Mouse (Mus musculus) layer of hippocampus, postnatal 14 days (tissue): ENCODE results near the gene Rapgef4. TPM values are rescaled to one million over a fixed set of nuclear protein-coding genes. Genes with fewer than 3 reads are reported as not detected.

Source experiments
- DNase-seq, 2 experiments: peaks; one replicate each; pipeline ENCODE4 v3.0.0; 2021 to 2022; ENCODE audit warnings: low spot score in 2 of 2, mixed read lengths in 1 of 2
- long read RNA-seq, 2 experiments: library from polyadenylated mRNA; stranded (forward); transcript quantifications; one replicate each; pipeline ENCODE4 v2.0.0; 2021
- total RNA-seq, 2 experiments: library from RNA; stranded (reverse); gene quantifications; 2 replicates each; pipeline ENCODE4 v1.2.3; 2021

Gene Rapgef4
- total RNA-seq, result 100 to 1,000 TPM; 208 to 217 TPM
- long read RNA-seq, experiment 1, partial matches to known transcripts, result 3 of 26 reads
- long read RNA-seq, experiment 1, other reads (novel, unspliced or antisense), result 21 of 26 reads
- long read RNA-seq, experiment 2, transcript Rapgef4-208 (6 exons, 694 nt), result major isoform, 8 of 49 reads
- long read RNA-seq, experiment 2, partial matches to known transcripts, result 6 of 49 reads
- long read RNA-seq, experiment 2, other reads (novel, unspliced or antisense), result 35 of 49 reads

GRCm38 (mm10) chr2:71980771-71981342 lies at the start of gene Rapgef4:
Gene Rapgef4 (plus strand): TSS chr2:71981240.
- no peak for DNase-seq

GRCm38 (mm10) chr2:71934046-71934445 lies 47.0 kb upstream of the Rapgef4 start:
- DNase-seq, result no peak

DNA sequence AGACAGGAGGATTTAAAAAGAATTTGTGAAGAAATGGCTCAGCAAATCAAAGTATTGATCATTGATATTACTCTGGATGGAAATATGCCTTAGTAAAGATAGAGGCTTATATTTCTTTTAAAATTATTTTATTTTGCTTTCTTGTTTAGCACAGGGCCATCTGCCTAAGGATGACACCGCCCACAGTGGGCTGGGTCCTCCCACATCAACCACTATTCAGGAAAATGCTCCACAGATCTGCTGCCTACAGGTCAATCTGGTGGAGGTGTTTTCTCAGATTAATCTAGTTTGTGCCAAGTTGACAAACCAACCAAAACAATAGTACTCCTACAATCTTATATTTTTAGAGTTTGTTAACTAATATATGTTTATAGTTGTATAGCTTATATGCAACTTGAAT lies 44.3 kb upstream of the Rapgef4 start:
- peak in 1 of 2 experiments; percentile 7 for DNase-seq

DNA sequence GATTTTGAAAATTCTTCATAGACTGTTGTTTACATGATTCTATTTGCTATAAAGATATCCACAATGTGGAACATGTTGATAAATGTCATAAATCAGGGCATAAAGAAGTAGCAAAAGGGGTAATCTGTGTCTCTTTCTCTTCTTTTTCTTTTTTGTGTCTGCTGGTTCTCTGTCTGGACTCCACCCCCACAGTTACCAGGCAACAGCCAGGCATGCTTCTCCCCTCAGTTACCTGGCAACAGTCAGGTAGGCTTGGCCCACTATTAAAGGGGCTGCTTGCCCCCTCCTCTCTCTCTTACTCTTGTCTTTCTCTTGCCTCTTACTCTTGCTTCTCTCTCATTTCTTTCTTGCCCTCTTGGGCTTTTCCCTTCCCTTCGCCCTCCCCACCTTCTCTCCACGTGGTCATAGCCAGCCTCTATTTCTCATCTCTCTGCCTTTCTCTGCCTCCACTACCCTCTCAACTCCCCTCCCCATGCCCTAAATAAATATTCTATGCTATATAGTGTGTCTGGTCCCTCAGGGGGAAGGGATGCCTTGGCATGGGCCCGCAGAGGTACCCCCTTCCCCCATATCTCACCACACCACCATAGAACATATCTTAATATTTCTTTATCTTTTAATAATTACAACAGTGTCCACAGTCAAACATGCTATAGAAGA lies 43.3 kb upstream of the Rapgef4 start:
- no peak for DNase-seq

- DNase-seq, result no peak
These were observed 42.2 kb upstream of the Rapgef4 start for GRCm38 (mm10) chr2:71938716-71939393.

DNA sequence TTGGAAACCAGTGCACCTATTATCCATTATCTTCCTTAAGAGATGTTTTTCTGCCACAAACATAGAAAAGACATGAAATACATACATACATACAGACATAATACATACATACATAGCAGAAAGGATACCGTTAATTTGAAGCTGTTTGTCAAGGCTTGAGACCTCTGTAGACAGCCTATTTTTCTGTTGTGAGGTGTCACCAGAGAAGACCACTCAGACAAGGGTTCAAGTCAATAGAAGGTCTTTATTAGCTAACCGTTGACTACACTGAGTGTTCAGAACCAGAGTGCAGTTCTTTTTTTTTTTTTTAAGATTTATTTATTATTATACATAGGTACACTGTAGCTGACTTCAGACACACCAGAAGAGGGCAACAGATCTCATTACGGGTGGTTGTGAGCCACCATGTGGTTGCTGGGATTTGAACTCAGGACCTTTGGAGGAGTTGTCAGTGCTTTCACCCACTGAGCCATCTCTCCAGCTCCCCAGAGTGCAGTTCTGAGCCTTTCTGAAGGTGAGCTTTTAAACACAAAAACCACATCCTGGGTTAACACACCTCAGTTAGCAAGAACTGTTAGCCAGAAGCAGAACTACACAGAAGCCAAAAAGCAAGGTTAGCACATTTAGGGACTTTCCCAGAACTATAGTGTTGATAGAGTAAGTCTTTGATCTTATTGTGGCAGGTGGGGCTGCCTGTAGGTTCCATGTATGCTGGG lies 39.9 kb upstream of the Rapgef4 start:
- no peak for DNase-seq

- no peak for DNase-seq
These were observed 39.3 kb upstream of the Rapgef4 start for GRCm38 (mm10) chr2:71941721-71942087.

DNA sequence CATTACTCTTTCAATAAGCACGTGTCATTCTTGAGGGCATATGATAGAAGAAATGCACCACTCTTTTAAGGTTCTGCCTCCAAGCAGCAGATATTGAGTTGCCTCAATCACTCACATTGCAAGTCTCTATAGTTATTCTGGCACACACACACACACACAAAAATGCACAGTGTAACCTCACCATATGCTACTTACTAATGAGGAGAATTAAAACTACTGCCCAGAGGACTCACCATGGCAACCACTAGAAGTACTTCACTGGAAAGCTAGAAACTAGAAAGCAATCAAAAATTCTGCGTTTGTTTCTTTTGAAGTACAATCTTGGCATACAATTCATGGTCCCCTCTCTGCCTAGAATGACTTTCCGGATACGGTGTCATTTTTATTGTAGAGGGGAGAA lies 29.8 kb upstream of the Rapgef4 start:
- no peak for DNase-seq

DNA sequence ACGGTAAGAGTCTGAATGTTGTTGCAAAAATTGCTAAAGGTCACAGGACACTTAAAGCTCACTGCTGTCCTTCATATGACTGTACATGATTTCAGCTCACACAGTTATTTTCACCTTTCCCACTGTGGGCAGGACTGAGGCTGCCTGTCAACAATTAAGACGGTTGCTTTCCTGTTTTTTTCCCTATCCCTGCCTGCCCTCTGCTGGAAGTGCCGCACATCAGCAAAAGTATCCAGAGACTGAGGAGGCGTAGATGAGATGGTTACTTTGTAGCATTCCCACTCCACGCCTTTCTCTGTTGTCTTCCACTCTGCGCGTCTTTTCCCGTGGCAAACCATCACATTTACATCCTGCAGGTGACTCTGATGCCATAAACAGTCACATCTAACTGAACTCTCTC lies 25.4 kb upstream of the Rapgef4 start:
- DNase-seq, result peak; percentile 64 to 77

- no peak for DNase-seq
These were observed 24.6 kb upstream of the Rapgef4 start for GRCm38 (mm10) chr2:71956463-71956862.

DNA sequence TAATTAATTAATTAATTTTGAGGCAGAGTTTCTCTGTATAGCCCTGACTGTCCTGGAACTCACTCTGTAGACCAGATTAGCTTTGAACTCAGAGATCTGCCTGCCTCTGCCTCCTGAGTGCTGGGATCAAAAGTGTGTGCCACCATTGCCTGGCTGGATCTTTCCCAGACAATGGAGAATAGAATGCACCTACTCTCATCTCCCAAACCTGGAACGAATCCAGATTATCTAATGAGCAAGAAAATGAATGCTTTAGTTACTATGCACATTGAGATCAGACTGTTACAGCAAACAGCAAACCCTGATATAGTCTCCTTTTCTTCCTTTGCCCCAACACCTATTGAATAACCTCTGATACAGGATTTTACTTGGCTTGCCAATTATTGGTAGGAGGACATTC lies 23.1 kb upstream of the Rapgef4 start:
- DNase-seq, result no peak

DNA sequence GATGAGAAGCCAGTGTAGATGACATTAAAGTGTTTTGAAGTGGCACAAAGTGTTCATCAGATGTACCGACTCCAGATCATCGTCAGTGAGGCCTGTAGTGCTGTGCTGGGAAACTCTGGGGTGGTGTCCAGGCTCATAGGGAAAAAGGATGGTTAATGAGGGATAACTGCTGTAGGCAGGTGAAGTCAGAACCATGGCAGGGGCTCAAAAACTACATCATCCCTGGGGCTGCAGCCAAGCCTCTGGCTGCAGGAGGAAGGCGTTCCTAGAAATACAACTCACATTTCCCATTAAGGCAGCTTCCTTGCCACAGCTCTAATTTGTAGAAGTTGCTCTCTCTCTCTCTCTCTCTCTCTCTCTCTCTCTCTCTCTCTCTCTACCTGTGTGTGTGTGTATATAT lies 22.6 kb upstream of the Rapgef4 start:
- DNase-seq, result no peak

- DNase-seq, result no peak
These were observed 16.8 kb upstream of the Rapgef4 start for GRCm38 (mm10) chr2:71964216-71964615.

DNA sequence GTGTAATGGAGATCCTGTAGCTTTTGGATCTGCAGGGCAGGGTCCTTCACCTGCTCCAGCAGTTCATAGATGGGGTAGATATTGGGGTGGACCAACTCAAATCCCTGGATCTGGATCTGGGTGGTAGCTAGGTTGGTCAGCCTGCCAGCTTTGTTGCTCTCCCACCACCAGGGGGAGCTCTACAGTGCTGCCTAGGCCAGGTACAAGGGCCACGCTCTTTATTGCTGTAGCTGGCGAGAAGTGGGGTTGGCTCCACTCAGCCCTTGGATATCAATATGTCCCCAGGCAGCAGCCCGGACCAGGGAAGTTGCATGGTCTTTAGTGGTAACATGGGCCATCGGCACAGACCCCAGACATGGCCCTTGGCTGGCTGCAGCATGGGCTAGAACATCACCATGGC lies 15.6 kb upstream of the Rapgef4 start:
- DNase-seq, result no peak

DNA sequence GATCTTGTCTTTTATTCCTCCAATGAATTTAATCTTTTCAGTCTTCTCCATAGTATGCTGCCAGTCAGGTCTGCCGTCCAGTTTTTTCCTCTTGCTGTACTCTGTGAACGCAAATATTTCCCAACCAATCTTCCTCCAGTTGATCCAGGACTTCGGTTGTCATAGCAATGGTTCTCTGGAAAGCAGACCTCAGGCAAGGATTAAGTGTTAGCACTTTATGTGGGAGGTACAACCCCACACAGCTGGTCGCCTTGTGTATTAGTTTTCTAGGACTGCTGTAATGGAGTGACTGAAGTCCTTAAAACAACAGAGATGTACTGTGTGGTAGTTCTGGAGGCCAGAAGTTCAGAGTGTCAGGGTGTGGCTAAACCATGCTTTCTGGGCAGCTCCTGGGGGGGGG lies 14.3 kb upstream of the Rapgef4 start:
- DNase-seq, result no peak

- no peak for DNase-seq
These were observed 13.2 kb upstream of the Rapgef4 start for GRCm38 (mm10) chr2:71967855-71968254.

DNA sequence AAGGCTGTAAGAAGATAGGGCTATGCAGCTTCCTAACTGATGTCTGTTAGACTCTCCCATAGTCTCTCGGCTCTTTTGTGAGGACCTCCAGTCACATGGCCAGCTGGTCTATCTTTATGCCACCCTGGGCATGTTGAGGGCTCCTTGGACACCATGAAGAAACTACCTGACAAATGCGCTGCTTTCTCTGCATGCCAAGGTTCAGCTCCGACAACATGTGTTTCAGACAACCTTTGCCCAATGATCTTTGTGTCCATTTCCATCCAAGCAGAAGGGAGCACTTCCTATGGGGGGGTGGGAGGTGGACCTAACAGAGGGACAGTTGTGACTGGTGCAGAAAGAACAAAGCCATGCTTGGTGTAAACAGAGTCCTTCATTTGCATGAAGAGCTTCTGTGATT lies 7.4 kb upstream of the Rapgef4 start:
- no peak for DNase-seq

GRCm38 (mm10) chr2:71974143-71974846 lies 6.7 kb upstream of the Rapgef4 start:
- no peak for DNase-seq

GRCm38 (mm10) chr2:71979981-71980380 lies 1.1 kb upstream of the Rapgef4 start:
- no peak for DNase-seq

- DNase-seq, result no peak
These were observed 357 bp downstream of the Rapgef4 start for GRCm38 (mm10) chr2:71981343-71981851.

- DNase-seq, result no peak
These were observed 856 bp downstream of the Rapgef4 start for GRCm38 (mm10) chr2:71981896-71982295.
